ENCODE assay signal across 8 mouse cellular contexts in genomic region chr19:8578293-8578969, GRCm38 (mm10). TPM values are rescaled to one million over a fixed set of nuclear protein-coding genes. Genes with fewer than 3 reads are reported as not detected.
DNase-seq lines count a peak whose midpoint lies in the region; ATAC-seq and TF ChIP-seq lines count a peak whose summit lies in the region.

No protein-coding gene starts in this region.

- no peaks in the 10 kb centered on the region for H3K36me3 ChIP-seq in intestine, embryonic 16.5 days (ENCODE audit: control insufficient read depth, insufficient read depth, low read length)

- peak overlapping the region; percentile 63 for H3K4me2 ChIP-seq in intestine, embryonic 16.5 days (ENCODE audit: low read depth, low read length)

- peak; percentile 87 for ATAC-seq in intestine, embryonic 16.5 days
- peak; percentile 68; the same call in 1 of the 2 replicates for ATAC-seq in megakaryocyte-erythroid progenitor cell, adult 5-6 weeks (replicated peaks; ENCODE audit: low FRiP score, low TSS enrichment, poor library complexity, severe bottlenecking)

- peak; percentile 100 for TF ChIP-seq CTCF in gastrocnemius, adult 2 months (IDR thresholded peaks at IDR 0.05)

- 8% methylated on average over 24 of the region's 24 CpGs for WGBS in intestine, embryonic 16.5 days

- H3K27me3 ChIP-seq in intestine, embryonic 16.5 days (replicated peaks; ENCODE audit: control insufficient read depth, insufficient read depth, low read length): no peaks in the 10 kb centered on the region

- peak overlapping the region; percentile 34 for H3K9ac ChIP-seq in intestine, embryonic 16.5 days (ENCODE audit: low read depth, low read length)

- H3K27ac ChIP-seq in gastrocnemius, adult 2 months: no peak overlapping the region
- no peak overlapping the region for H3K27ac ChIP-seq in intestine, embryonic 16.5 days (ENCODE audit: low read length)

- peak; percentile 52 for DNase-seq in gastrocnemius, adult 2 months
- DNase-seq in gastrocnemius, adult 8-10 months (ENCODE audit: low spot score in 2 of 2): no peak
- DNase-seq in cerebellum, postnatal 36 days: peak; percentile 47 to 59
- DNase-seq in frontal cortex, postnatal 36 days (ENCODE audit: low spot score in 2 of 2): peak; percentile 91
- peak; percentile 87 to 94 for DNase-seq in left cerebral cortex, postnatal 14 days (ENCODE audit: low spot score in 2 of 2)
- peak; percentile 87 to 88 for DNase-seq in right cerebral cortex, postnatal 36 days (ENCODE audit: low spot score in 2 of 2)

- peak overlapping the region; percentile 61 for H3K4me3 ChIP-seq in gastrocnemius, adult 2 months
- peak overlapping the region; percentile 28 for H3K4me3 ChIP-seq in intestine, embryonic 16.5 days (ENCODE audit: low read length)

- no peaks in the 10 kb centered on the region for H3K4me1 ChIP-seq in intestine, embryonic 16.5 days (ENCODE audit: control insufficient read depth, insufficient read depth, low read length)

- H3K9me3 ChIP-seq in intestine, embryonic 16.5 days (ENCODE audit: control insufficient read depth, low read length): no peaks in the 10 kb centered on the region

- intact Hi-C loops in gastrocnemius, adult 2 months (cut with DNase I): loop anchor here (1.0 kb wide), 1 partner anchor 105 kb away; no protein-coding TSS in a partner anchor
- intact Hi-C loops in left cerebral cortex, postnatal 14 days (cut with DNase I): loop anchor here (1.0 kb wide), 2 partner anchors 84 to 105 kb away; no protein-coding TSS in a partner anchor

RNA-seq across cellular contexts. Expression of gene Slc22a8, which starts 12.6 kb away (rescaled TPM):
- total RNA-seq in gastrocnemius, adult 2 months (2021): not detected
- not detected for total RNA-seq in gastrocnemius, adult 8-10 months (2022)
- 0.04 and 0.05 TPM in 2 replicates for polyA plus RNA-seq in intestine, embryonic 16.5 days (2015; fragmentation: Nextera tagmentation; extraction: Ambion mirVana)
- 10 to 100 TPM; 22.1 to 23.8 TPM for total RNA-seq in left cerebral cortex, postnatal 14 days (2021)
- not detected in 2 replicates for total RNA-seq in megakaryocyte-erythroid progenitor cell, adult 5-6 weeks (2014; fragmentation: Nextera tagmentation)
- not detected in 2 replicates for total RNA-seq in megakaryocyte-erythroid progenitor cell, adult 5-6 weeks (2017)

RNA-seq across cellular contexts. Expression of gene Slc22a6, which starts 39.4 kb away (rescaled TPM):
- total RNA-seq in gastrocnemius, adult 2 months (2021): not detected
- total RNA-seq in gastrocnemius, adult 8-10 months (2022): not detected
- polyA plus RNA-seq in intestine, embryonic 16.5 days (2015; fragmentation: Nextera tagmentation; extraction: Ambion mirVana): not detected in 2 replicates
- 1 to 10 TPM; 4.8 to 5.7 TPM for total RNA-seq in left cerebral cortex, postnatal 14 days (2021)
- not detected in 2 replicates for total RNA-seq in megakaryocyte-erythroid progenitor cell, adult 5-6 weeks (2014; fragmentation: Nextera tagmentation)
- not detected in 2 replicates for total RNA-seq in megakaryocyte-erythroid progenitor cell, adult 5-6 weeks (2017)

Comparison
In these comparisons a context has a peak if more than half of its experiments do, and no peak if none do; other contexts are left out.
1. DNase-seq: peak in gastrocnemius, adult 2 months (single experiment), cerebellum, postnatal 36 days (2 of 2), frontal cortex, postnatal 36 days (2 of 2), left cerebral cortex, postnatal 14 days (2 of 2) and right cerebral cortex, postnatal 36 days (2 of 2); none in gastrocnemius, adult 8-10 months (0 of 2).
2. RNA of gene Slc22a8, which starts 12.6 kb away (total RNA-seq): 22.1 to 23.8 TPM in left cerebral cortex, postnatal 14 days; not detected in megakaryocyte-erythroid progenitor cell, adult 5-6 weeks, not detected in gastrocnemius, adult 2 months and not detected in gastrocnemius, adult 8-10 months; every median in the first group is over 10 times any median in the second.
3. RNA of gene Slc22a6, which starts 39.4 kb away (total RNA-seq): 4.8 to 5.7 TPM in left cerebral cortex, postnatal 14 days; not detected in gastrocnemius, adult 2 months, not detected in gastrocnemius, adult 8-10 months and not detected in megakaryocyte-erythroid progenitor cell, adult 5-6 weeks; every median in the first group is over 4 times any median in the second.